Mouse (Mus musculus) frontal cortex, postnatal 10 days (tissue): ENCODE data around the gene Elf1.

Experiments
- DNase-seq, 2 experiments: peaks; one replicate each; pipeline ENCODE4 v3.0.0; 2022; ENCODE audit warnings: low spot score in 2 of 2, mixed read lengths in 1 of 2

The Elf1 gene

GRCm38 (mm10) chr14:79573482-79574191 lies 92.6 kb downstream of the Elf1 start:
- no peak for DNase-seq

GRCm38 (mm10) chr14:79574361-79574760 lies 93.4 kb downstream of the Elf1 start:
- no peak for DNase-seq

GRCm38 (mm10) chr14:79583526-79584245 lies 102.7 kb downstream of the Elf1 start:
- no peak for DNase-seq

GRCm38 (mm10) chr14:79586499-79587138 lies 105.6 kb downstream of the Elf1 start:
- no peak for DNase-seq

- peak; percentile 94 to 96 for DNase-seq
These were observed 106.3 kb downstream of the Elf1 start, which contains the start of gene Sugt1 for GRCm38 (mm10) chr14:79587139-79587851. Sugt1 (plus strand) TSS chr14:79587691.

GRCm38 (mm10) chr14:79587852-79588229 lies 106.8 kb downstream of the Elf1 start:
- no peak for DNase-seq

GRCm38 (mm10) chr14:79588534-79588951 lies 107.5 kb downstream of the Elf1 start:
- DNase-seq: no peak

GRCm38 (mm10) chr14:79589401-79589800 lies 108.4 kb downstream of the Elf1 start:
- DNase-seq: no peak

- no peak for DNase-seq
These were observed 109.9 kb downstream of the Elf1 start for GRCm38 (mm10) chr14:79590916-79591315.

- DNase-seq: no peak
These were observed 110.6 kb downstream of the Elf1 start for GRCm38 (mm10) chr14:79591611-79592010.

- no peak for DNase-seq
These were observed 113.1 kb downstream of the Elf1 start for GRCm38 (mm10) chr14:79594069-79594468.

GRCm38 (mm10) chr14:79596602-79597001 lies 115.6 kb downstream of the Elf1 start:
- no peak for DNase-seq

GRCm38 (mm10) chr14:79605881-79606280 lies 124.9 kb downstream of the Elf1 start:
- no peak for DNase-seq

GRCm38 (mm10) chr14:79606392-79606791 lies 125.4 kb downstream of the Elf1 start:
- DNase-seq: no peak

- no peak for DNase-seq
These were observed 125.9 kb downstream of the Elf1 start for GRCm38 (mm10) chr14:79606867-79607266.

GRCm38 (mm10) chr14:79607352-79607751 lies 126.4 kb downstream of the Elf1 start:
- no peak for DNase-seq

- no peak for DNase-seq
These were observed 127.3 kb downstream of the Elf1 start for GRCm38 (mm10) chr14:79608286-79608685.

GRCm38 (mm10) chr14:79617121-79617828 lies 136.3 kb downstream of the Elf1 start:
- DNase-seq: no peak

GRCm38 (mm10) chr14:79619802-79620201 lies 138.8 kb downstream of the Elf1 start:
- no peak for DNase-seq

GRCm38 (mm10) chr14:79621143-79621542 lies 140.1 kb downstream of the Elf1 start:
- no peak for DNase-seq
